In genomic region chr4:107067151-107067840, GRCm38 (mm10) we compare ENCODE assay signal across 8 mouse cellular contexts. TPM values are rescaled to one million over a fixed set of nuclear protein-coding genes. Genes with fewer than 3 reads are reported as not detected.
A peak's percentile ranks its signal among the peaks of the same experiment; 100 is the strongest.
DNase-seq lines count a peak whose midpoint lies in the region; ATAC-seq and TF ChIP-seq lines count a peak whose summit lies in the region.

No protein-coding gene starts in this region.

- no peak for TF ChIP-seq CTCF in lung, adult 2 months (IDR thresholded peaks at IDR 0.05; ENCODE audit: insufficient read depth, low read length)
- TF ChIP-seq CTCF in olfactory bulb, adult 2 months (IDR thresholded peaks at IDR 0.05; ENCODE audit: insufficient read depth, low read depth, low read length), result no peak

- no peak for ATAC-seq in heart, embryonic 11.5 days (replicated peaks; ENCODE audit: insufficient number of reproducible peaks, low FRiP score, low TSS enrichment)
- ATAC-seq in inflammation-experienced regulatory T-cells, adult 6 months, result peak; percentile 26

- peak overlapping the region; percentile 78 for H3K9ac ChIP-seq in heart, embryonic 11.5 days (ENCODE audit: low read depth, low read length)

- TF ChIP-seq POLR2A in lung, adult 2 months (IDR thresholded peaks at IDR 0.05; ENCODE audit: borderline replicate concordance, extremely low read depth, low read depth, low read length), result no peak
- TF ChIP-seq POLR2A in olfactory bulb, adult 2 months (IDR thresholded peaks at IDR 0.05; ENCODE audit: insufficient read depth, low read depth, low read length), result no peak

- no peaks in the 10 kb centered on the region for H3K9me3 ChIP-seq in heart, embryonic 11.5 days (replicated peaks; ENCODE audit: control insufficient read depth, low read length)
- no peaks in the 10 kb centered on the region for H3K9me3 ChIP-seq in forebrain, embryonic 10.5 days

- H3K27ac ChIP-seq in heart, embryonic 11.5 days (ENCODE audit: low read depth, low read length), result no peak overlapping the region
- H3K27ac ChIP-seq in forebrain, embryonic 10.5 days, result peak overlapping the region; percentile 92
- no peak overlapping the region; the same call in 1 of the 2 replicates for H3K27ac ChIP-seq in olfactory bulb, adult 2 months (ENCODE audit: insufficient read depth, low read depth, low read length)

- H3K27me3 ChIP-seq in heart, embryonic 11.5 days (ENCODE audit: control insufficient read depth, insufficient read depth, low read length), result 0 out of 2 replicates have a peak, but pooled peaks cover 2% of the 10 kb centered on the region
- H3K27me3 ChIP-seq in forebrain, embryonic 10.5 days (ENCODE audit: poor library complexity, severe bottlenecking), result peaks cover 5% of the 10 kb centered on the region; the same call in 1 of the 2 replicates

- WGBS in heart, embryonic 11.5 days (ENCODE audit: insufficient replicate concordance), result 4% methylated on average over 33 of the region's 33 CpGs
- 4% methylated on average over 33 of the region's 33 CpGs for WGBS in forebrain, embryonic 10.5 days
- WGBS in lung, adult 2 months, result 3% methylated on average over 33 of the region's 33 CpGs
- 4% methylated on average over 33 of the region's 33 CpGs for WGBS in olfactory bulb, adult 2 months

- H3K36me3 ChIP-seq in heart, embryonic 11.5 days (ENCODE audit: control insufficient read depth, insufficient read depth, low read length), result peaks cover 10% of the 10 kb centered on the region; the same call in 1 of the 2 replicates
- H3K36me3 ChIP-seq in forebrain, embryonic 10.5 days (replicated peaks), result peaks cover 27% of the 10 kb centered on the region

- H3K4me2 ChIP-seq in heart, embryonic 11.5 days, result peak overlapping the region; percentile 99

- DNase-seq in heart, adult 9 months (ENCODE audit: low spot score in 2 of 2), result no peak
- peak; percentile 13 for DNase-seq in MN1 (ENCODE audit: low spot score)
- DNase-seq in forebrain, embryonic 10.5 days (ENCODE audit: extremely low spot score, low spot score), result peak; percentile 52
- no peak for DNase-seq in lung, adult 2 months
- DNase-seq in urinary bladder, adult 18-20 months (ENCODE audit: low spot score in 2 of 2), result no peak

- peak overlapping the region; percentile 90 for H3K4me3 ChIP-seq in heart, embryonic 11.5 days (ENCODE audit: low read depth, low read length)
- peak overlapping the region; percentile 96 for H3K4me3 ChIP-seq in forebrain, embryonic 10.5 days
- peak overlapping the region; percentile 84 for H3K4me3 ChIP-seq in lung, adult 2 months (replicated peaks; ENCODE audit: extremely low read depth, low read depth, low read length)
- peak overlapping the region; percentile 67 for H3K4me3 ChIP-seq in olfactory bulb, adult 2 months (ENCODE audit: insufficient read depth, low read depth, low read length)

- peaks cover 11% of the 10 kb centered on the region for H3K4me1 ChIP-seq in heart, embryonic 11.5 days (ENCODE audit: control insufficient read depth, insufficient read depth, low read length)
- peaks cover 30% of the 10 kb centered on the region for H3K4me1 ChIP-seq in forebrain, embryonic 10.5 days
- H3K4me1 ChIP-seq in lung, adult 2 months (ENCODE audit: control insufficient read depth, insufficient read depth, low read length), result peaks cover 6% of the 10 kb centered on the region; the same call in 1 of the 2 replicates
- H3K4me1 ChIP-seq in olfactory bulb, adult 2 months (ENCODE audit: control insufficient read depth, insufficient read depth, low read length), result peaks cover 4% of the 10 kb centered on the region

RNA-seq across cellular contexts. Expression of gene Cyb5rl, which starts 0.5 kb away (rescaled TPM):
- 3.2 and 3.7 TPM in 2 replicates for polyA plus RNA-seq in heart, embryonic 11.5 days (2014; fragmentation: Nextera tagmentation; extraction: Ambion mirVana)
- polyA plus RNA-seq in forebrain, embryonic 10.5 days (2016; fragmentation: Nextera tagmentation; extraction: Ambion mirVana), result 8.9 and 11.3 TPM in 2 replicates
- 10 to 100 TPM in 1 of 3 experiments, 1 to 10 TPM in 2; 5.4 to 10.4 (median 7.5) TPM for polyA plus RNA-seq in inflammation-experienced regulatory T-cells, adult 6 months (2017; shearing (Covaris generic))
- 6.8 and 11.0 TPM in 2 replicates for polyA plus RNA-seq in lung, adult 2 months (2012; rRNA removed)
- polyA plus RNA-seq in olfactory bulb, adult 2 months (2012; ENCODE audit: insufficient read depth, insufficient read length, low replicate concordance, missing spikeins), result not detected in 2 replicates

RNA-seq across cellular contexts. Expression of gene Mrpl37, which starts 0.6 kb away (rescaled TPM):
- 108 and 113 TPM in 2 replicates for polyA plus RNA-seq in heart, embryonic 11.5 days (2014; fragmentation: Nextera tagmentation; extraction: Ambion mirVana)
- polyA plus RNA-seq in forebrain, embryonic 10.5 days (2016; fragmentation: Nextera tagmentation; extraction: Ambion mirVana), result 131 and 132 TPM in 2 replicates
- polyA plus RNA-seq in inflammation-experienced regulatory T-cells, adult 6 months (2017; shearing (Covaris generic)), result 10 to 100 TPM; 38.2 to 53.0 (median 44.6) TPM
- polyA plus RNA-seq in lung, adult 2 months (2012; rRNA removed), result 40.4 and 51.3 TPM in 2 replicates
- not detected in 2 replicates for polyA plus RNA-seq in olfactory bulb, adult 2 months (2012; ENCODE audit: insufficient read depth, insufficient read length, low replicate concordance, missing spikeins)

RNA-seq across cellular contexts. Expression of gene Cdcp2, which starts 29.4 kb away (rescaled TPM):
- polyA plus RNA-seq in heart, embryonic 11.5 days (2014; fragmentation: Nextera tagmentation; extraction: Ambion mirVana), result not detected in 2 replicates
- 0.06 TPM in 1 of 2 replicates, not detected in the other for polyA plus RNA-seq in forebrain, embryonic 10.5 days (2016; fragmentation: Nextera tagmentation; extraction: Ambion mirVana)
- polyA plus RNA-seq in inflammation-experienced regulatory T-cells, adult 6 months (2017; shearing (Covaris generic)), result not detected
- 0.07 TPM in 1 of 2 replicates, not detected in the other for polyA plus RNA-seq in lung, adult 2 months (2012; rRNA removed)
- polyA plus RNA-seq in olfactory bulb, adult 2 months (2012; ENCODE audit: insufficient read depth, insufficient read length, low replicate concordance, missing spikeins), result not detected in 2 replicates

Comparison
In these comparisons a context has a peak if more than half of its experiments do, and no peak if none do; other contexts are left out.
1. DNase-seq: peak in MN1 (single experiment) and forebrain, embryonic 10.5 days (single experiment); none in heart, adult 9 months (0 of 2), lung, adult 2 months (single experiment) and urinary bladder, adult 18-20 months (0 of 2).
2. RNA of gene Mrpl37, which starts 0.6 kb away (polyA plus RNA-seq): 131 to 132 TPM in forebrain, embryonic 10.5 days, 108 to 113 TPM in heart, embryonic 11.5 days, 40.4 to 51.3 TPM in lung, adult 2 months and 38.2 to 53.0 TPM in inflammation-experienced regulatory T-cells, adult 6 months; not detected in olfactory bulb, adult 2 months; every median in the first group is over 10 times any median in the second.
3. Peak in every context shown above with its lines, with median percentiles within 50 percentile points of each other: H3K4me3 ChIP-seq.